Mouse (Mus musculus): Measurements from ENCODE around the gene Jade1. TPM values are rescaled to one million over a fixed set of nuclear protein-coding genes. Genes with fewer than 3 reads are reported as not detected.
A peak's percentile ranks its signal among the peaks of the same experiment; 100 is the strongest.

Jade1 gene
- polyA plus RNA-seq, 1 experiment from 2014 or later, result 20.9 TPM

- H3K27ac ChIP-seq, result no peak overlapping the region
- no peaks in the 10 kb centered on the region for H3K27me3 ChIP-seq
- no peaks in the 10 kb centered on the region for H3K9me3 ChIP-seq
- H3K4me1 ChIP-seq, result no peaks in the 10 kb centered on the region
- H3K4me2 ChIP-seq, result no peak overlapping the region
- WGBS, result 94% methylated on average over 24 of the region's 24 CpGs
- no peak overlapping the region for H3K9ac ChIP-seq
- no peak overlapping the region for H3K4me3 ChIP-seq (replicated peaks)
- H3K36me3 ChIP-seq (replicated peaks), result no peaks in the 10 kb centered on the region
- no peak for ATAC-seq (ENCODE audit: low FRiP score)
These were observed 753 bp upstream of the Jade1 start for GRCm38 (mm10) chr3:41554480-41555475.

GRCm38 (mm10) chr3:41556451-41557266, 1.1 kb downstream of the Jade1 start:
- H3K4me1 ChIP-seq, result no peaks in the 10 kb centered on the region
- no peak overlapping the region for H3K4me2 ChIP-seq
- H3K27ac ChIP-seq, result no peak overlapping the region
- H3K9me3 ChIP-seq, result no peaks in the 10 kb centered on the region
- ATAC-seq (ENCODE audit: low FRiP score), result no peak
- H3K27me3 ChIP-seq, result no peaks in the 10 kb centered on the region
- 93% methylated on average over 7 of the region's 11 CpGs for WGBS
- no peak overlapping the region for H3K4me3 ChIP-seq (replicated peaks)
- H3K36me3 ChIP-seq (replicated peaks), result no peaks in the 10 kb centered on the region
- no peak overlapping the region for H3K9ac ChIP-seq

- no peak for ATAC-seq (ENCODE audit: low FRiP score)
- Histone ChIP-seq H3K4me3 (replicated peaks) (no peak overlapping the region), H3K4me1 (no peaks in the 10 kb centered on the region), H3K9ac (no peak overlapping the region), H3K4me2 (no peak overlapping the region), H3K36me3 (replicated peaks) (no peaks in the 10 kb centered on the region), H3K27ac (no peak overlapping the region), H3K9me3 (no peaks in the 10 kb centered on the region), H3K27me3 (no peaks in the 10 kb centered on the region; the same call in 1 of the 2 replicates)
- WGBS, result 91% methylated on average over 19 of the region's 19 CpGs
These were observed 1.9 kb downstream of the Jade1 start for GRCm38 (mm10) chr3:41557267-41557995.

- no peak for ATAC-seq (ENCODE audit: low FRiP score)
- Histone ChIP-seq H3K27me3 (no peaks in the 10 kb centered on the region; the same call in 1 of the 2 replicates), H3K4me3 (replicated peaks) (no peak overlapping the region), H3K4me1 (peaks cover 6% of the 10 kb centered on the region), H3K27ac (no peak overlapping the region), H3K9ac (no peak overlapping the region), H3K4me2 (no peak overlapping the region), H3K36me3 (replicated peaks) (no peaks in the 10 kb centered on the region), H3K9me3 (no peaks in the 10 kb centered on the region)
- WGBS, result 93% methylated on average over 6 of the region's 6 CpGs
These were observed 5.0 kb downstream of the Jade1 start for GRCm38 (mm10) chr3:41560489-41560888.

- Histone ChIP-seq H3K27me3 (no peaks in the 10 kb centered on the region; the same call in 1 of the 2 replicates), H3K4me3 (replicated peaks) (no peak overlapping the region), H3K4me1 (peaks cover 12% of the 10 kb centered on the region), H3K9me3 (no peaks in the 10 kb centered on the region), H3K4me2 (no peak overlapping the region), H3K36me3 (replicated peaks) (no peaks in the 10 kb centered on the region), H3K27ac (no peak overlapping the region), H3K9ac (no peak overlapping the region)
- ATAC-seq (ENCODE audit: low FRiP score), result no peak
- WGBS, result 94% methylated on average over 5 of the region's 5 CpGs
These were observed 6.3 kb downstream of the Jade1 start for GRCm38 (mm10) chr3:41561787-41562186.

- peak overlapping the region; percentile 91 for H3K9ac ChIP-seq
- H3K9me3 ChIP-seq, result no peaks in the 10 kb centered on the region
- peak overlapping the region; percentile 98 for H3K27ac ChIP-seq
- H3K4me1 ChIP-seq, result peaks cover 14% of the 10 kb centered on the region
- ATAC-seq (ENCODE audit: low FRiP score), result peak; percentile 63
- H3K27me3 ChIP-seq, result no peaks in the 10 kb centered on the region; the same call in 1 of the 2 replicates
- H3K36me3 ChIP-seq (replicated peaks), result no peaks in the 10 kb centered on the region
- peak overlapping the region; percentile 82 for H3K4me2 ChIP-seq
- H3K4me3 ChIP-seq (replicated peaks), result peak overlapping the region; percentile 70
- WGBS, result under 1% methylated on average over 79 of the region's 81 CpGs
These were observed 7.8 kb downstream of the Jade1 start for GRCm38 (mm10) chr3:41563211-41563931.

- Histone ChIP-seq H3K27ac (peak overlapping the region; percentile 98), H3K4me2 (peak overlapping the region; percentile 82), H3K9me3 (no peaks in the 10 kb centered on the region), H3K4me1 (peaks cover 19% of the 10 kb centered on the region), H3K27me3 (no peaks in the 10 kb centered on the region; the same call in 1 of the 2 replicates), H3K9ac (peak overlapping the region; percentile 91), H3K36me3 (replicated peaks) (no peaks in the 10 kb centered on the region), H3K4me3 (replicated peaks) (peak overlapping the region; percentile 70)
- WGBS, result 0% methylated on average over 7 of the region's 7 CpGs
- ATAC-seq (ENCODE audit: low FRiP score), result no peak
These were observed 8.5 kb downstream of the Jade1 start for GRCm38 (mm10) chr3:41563997-41564396.

GRCm38 (mm10) chr3:41564471-41565213, 9.1 kb downstream of the Jade1 start:
- Histone ChIP-seq H3K4me3 (replicated peaks) (peak overlapping the region; percentile 70), H3K9ac (peak overlapping the region; percentile 91), H3K27me3 (no peaks in the 10 kb centered on the region; the same call in 1 of the 2 replicates), H3K27ac (peak overlapping the region; percentile 98), H3K9me3 (no peaks in the 10 kb centered on the region), H3K4me1 (peaks cover 19% of the 10 kb centered on the region), H3K36me3 (replicated peaks) (no peaks in the 10 kb centered on the region), H3K4me2 (peak overlapping the region; percentile 82)
- WGBS, result under 1% methylated on average over 53 of the region's 60 CpGs
- ATAC-seq (ENCODE audit: low FRiP score), result peak; percentile 57

- WGBS, result under 1% methylated on average over 53 of the region's 61 CpGs
These were observed 9.9 kb downstream of the Jade1 start for GRCm38 (mm10) chr3:41565410-41565823.

GRCm38 (mm10) chr3:41565955-41566354, 10.4 kb downstream of the Jade1 start:
- WGBS, result under 1% methylated on average over 26 of the region's 26 CpGs
- H3K4me2 ChIP-seq, result peak overlapping the region; percentile 82
- no peaks in the 10 kb centered on the region; the same call in 1 of the 2 replicates for H3K27me3 ChIP-seq
- H3K27ac ChIP-seq, result peak overlapping the region; percentile 98
- no peaks in the 10 kb centered on the region for H3K9me3 ChIP-seq
- peak; percentile 66 for ATAC-seq (ENCODE audit: low FRiP score)
- H3K4me3 ChIP-seq (replicated peaks), result peak overlapping the region; percentile 70
- H3K36me3 ChIP-seq (replicated peaks), result no peaks in the 10 kb centered on the region
- peak overlapping the region; percentile 91 for H3K9ac ChIP-seq
- peaks cover 27% of the 10 kb centered on the region for H3K4me1 ChIP-seq

More at GRCm38 (mm10) chr3:41565410-41565823, 9.9 kb downstream of the Jade1 start:
- Histone ChIP-seq H3K36me3 (replicated peaks) (no peaks in the 10 kb centered on the region), H3K9ac (peak overlapping the region; percentile 91), H3K4me3 (replicated peaks) (peak overlapping the region; percentile 70), H3K4me1 (peaks cover 21% of the 10 kb centered on the region), H3K4me2 (peak overlapping the region; percentile 82), H3K9me3 (no peaks in the 10 kb centered on the region), H3K27ac (peak overlapping the region; percentile 98), H3K27me3 (no peaks in the 10 kb centered on the region; the same call in 1 of the 2 replicates)
- peak; percentile 77 for ATAC-seq (ENCODE audit: low FRiP score)

Data from forebrain, embryonic 12.5 days (tissue).